Mouse (Mus musculus): Measurements from ENCODE around the gene Hunk. TPM values are rescaled to one million over a fixed set of nuclear protein-coding genes. Genes with fewer than 3 reads are reported as not detected.

Gene Hunk
- total and polyA plus RNA-seq, 3 experiments: 0.44 to 0.59 (median 0.53) TPM

DNA sequence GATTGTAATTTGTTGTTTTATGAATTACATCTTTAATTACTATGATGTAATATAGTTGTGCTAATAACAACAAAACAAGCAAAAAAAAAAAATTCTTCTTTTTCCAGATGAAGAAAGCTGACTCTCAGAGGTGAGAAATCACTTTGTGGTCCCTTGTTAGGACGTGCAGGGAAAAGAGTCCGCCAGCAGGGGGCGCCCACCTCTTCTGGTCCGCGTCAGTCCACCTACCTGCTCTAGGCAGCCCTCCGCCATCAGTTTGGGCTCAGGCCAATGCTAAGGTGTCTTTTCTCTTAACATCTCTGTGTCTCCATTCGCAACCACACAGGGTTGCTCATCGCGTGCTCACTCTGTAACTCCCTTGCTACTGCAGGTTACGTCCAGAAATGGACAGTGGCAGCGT lies 5.9 kb upstream of the Hunk start:
- H3K79me2 ChIP-seq (replicated peaks; ENCODE audit: control insufficient read depth, insufficient read depth, low read length): no peaks in the 10 kb centered on the region
- H3K27me3 ChIP-seq (ENCODE audit: control insufficient read depth, insufficient read depth, low read length): no peaks in the 10 kb centered on the region
- H3K4me1 ChIP-seq (ENCODE audit: control insufficient read depth, insufficient read depth, low read length): no peaks in the 10 kb centered on the region
- WGBS: 20% methylated on average over 11 of the region's 11 CpGs
- DNase-seq: peak; percentile 63 to 82
- no peak overlapping the region for H3K9ac ChIP-seq (ENCODE audit: low read depth, low read length)
- intact Hi-C loops (cut with DNase I): loop anchor here (1.0 to 10.0 kb wide), 2 partner anchors 165 to 332 kb away; no protein-coding TSS in a partner anchor
- TF ChIP-seq POLR2A (IDR thresholded peaks at IDR 0.05; ENCODE audit: insufficient read depth, low read depth, low read length) (no peak), CTCF (IDR thresholded peaks at IDR 0.05) (peak; percentile 92)
- H3K27ac ChIP-seq: no peak overlapping the region
- H3K4me3 ChIP-seq: no peak overlapping the region
- no peaks in the 10 kb centered on the region for H3K36me3 ChIP-seq (ENCODE audit: control insufficient read depth, insufficient read depth, low read length)

DNA sequence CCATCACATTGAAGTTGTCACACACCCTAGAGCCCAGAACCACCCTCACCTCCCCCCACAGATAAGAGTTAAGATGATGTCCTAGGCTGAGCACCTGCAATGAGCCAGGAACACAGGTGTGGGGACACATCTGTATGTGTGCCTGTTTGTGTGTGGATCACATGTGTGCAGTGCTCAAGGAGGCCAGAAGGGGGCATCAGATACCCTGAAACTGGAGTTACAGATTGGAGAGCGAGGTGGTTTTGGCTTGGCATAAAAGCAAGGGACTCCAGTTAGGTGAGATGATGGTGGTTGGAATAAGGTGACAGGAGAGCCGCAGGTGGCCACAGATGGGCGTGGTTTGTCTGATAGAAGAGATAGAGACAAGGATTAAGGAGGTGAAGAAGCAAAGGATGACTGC lies 4.2 kb upstream of the Hunk start:
- DNase-seq: no peak
- TF ChIP-seq POLR2A (IDR thresholded peaks at IDR 0.05; ENCODE audit: insufficient read depth, low read depth, low read length) (no peak), EP300 (IDR thresholded peaks at IDR 0.05; ENCODE audit: insufficient read depth, low read depth, low read length) (no peak), CTCF (IDR thresholded peaks at IDR 0.05) (peak; percentile 49)
- WGBS: 98% methylated on average over 3 of the region's 3 CpGs

DNA sequence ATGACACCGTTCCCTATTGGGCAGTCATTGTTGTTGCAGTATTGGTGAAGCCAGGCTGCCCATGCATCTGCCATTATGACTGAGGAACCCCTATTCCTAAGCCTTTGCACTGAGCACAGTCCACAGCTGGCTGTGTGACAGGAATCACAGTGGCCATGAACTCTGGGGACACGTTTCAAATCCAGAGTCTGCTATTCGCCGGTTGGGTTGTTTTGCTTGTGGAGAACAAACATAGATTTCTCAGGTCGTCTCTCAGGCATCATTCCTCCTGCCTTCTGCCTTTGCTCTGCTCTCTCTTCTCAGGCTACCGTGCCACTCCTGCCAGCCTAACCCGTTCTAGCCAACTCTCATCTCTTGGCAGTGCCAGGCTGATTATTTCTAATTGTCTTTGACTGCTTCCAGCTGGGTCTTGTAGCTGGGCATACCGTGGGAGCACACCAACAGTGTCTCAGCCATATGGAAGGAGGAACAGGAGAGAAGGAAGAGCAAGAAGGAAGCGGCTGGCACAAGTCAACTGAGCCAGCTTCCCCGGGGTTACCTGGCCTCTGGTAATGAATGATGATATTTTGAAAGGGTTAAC lies 3.0 kb upstream of the Hunk start:
- no peak overlapping the region for H3K27ac ChIP-seq
- no peaks in the 10 kb centered on the region for H3K36me3 ChIP-seq (ENCODE audit: control insufficient read depth, insufficient read depth, low read length)
- DNase-seq: no peak
- peaks cover 2% of the 10 kb centered on the region; the same call in 1 of the 2 replicates for H3K4me1 ChIP-seq (ENCODE audit: control insufficient read depth, insufficient read depth, low read length)
- H3K27me3 ChIP-seq (ENCODE audit: control insufficient read depth, insufficient read depth, low read length): peaks cover 3% of the 10 kb centered on the region
- H3K4me3 ChIP-seq: no peak overlapping the region
- no peaks in the 10 kb centered on the region for H3K79me2 ChIP-seq (replicated peaks; ENCODE audit: control insufficient read depth, insufficient read depth, low read length)
- TF ChIP-seq CTCF (IDR thresholded peaks at IDR 0.05): no peak
- no peak for TF ChIP-seq EP300 (IDR thresholded peaks at IDR 0.05; ENCODE audit: insufficient read depth, low read depth, low read length)
- TF ChIP-seq POLR2A (IDR thresholded peaks at IDR 0.05; ENCODE audit: insufficient read depth, low read depth, low read length): no peak
- intact Hi-C loops (cut with DNase I): loop anchor here (10.0 kb wide), 1 partner anchor 162 kb away; no protein-coding TSS in a partner anchor
- 60% methylated on average over 10 of the region's 10 CpGs for WGBS
- no peak overlapping the region for H3K9ac ChIP-seq (ENCODE audit: low read depth, low read length)

More for the DNA sequence above, 4.2 kb upstream of the Hunk start:
- Histone ChIP-seq H3K9ac (ENCODE audit: low read depth, low read length) (no peak overlapping the region), H3K27ac (no peak overlapping the region), H3K4me3 (no peak overlapping the region), H3K36me3 (ENCODE audit: control insufficient read depth, insufficient read depth, low read length) (no peaks in the 10 kb centered on the region), H3K79me2 (replicated peaks; ENCODE audit: control insufficient read depth, insufficient read depth, low read length) (no peaks in the 10 kb centered on the region), H3K27me3 (ENCODE audit: control insufficient read depth, insufficient read depth, low read length) (peaks cover 2% of the 10 kb centered on the region), H3K4me1 (ENCODE audit: control insufficient read depth, insufficient read depth, low read length) (peaks cover 2% of the 10 kb centered on the region; the same call in 1 of the 2 replicates)
- intact Hi-C loops (cut with DNase I): loop anchor here (10.0 kb wide), 1 partner anchor 163 kb away; no protein-coding TSS in a partner anchor

DNA sequence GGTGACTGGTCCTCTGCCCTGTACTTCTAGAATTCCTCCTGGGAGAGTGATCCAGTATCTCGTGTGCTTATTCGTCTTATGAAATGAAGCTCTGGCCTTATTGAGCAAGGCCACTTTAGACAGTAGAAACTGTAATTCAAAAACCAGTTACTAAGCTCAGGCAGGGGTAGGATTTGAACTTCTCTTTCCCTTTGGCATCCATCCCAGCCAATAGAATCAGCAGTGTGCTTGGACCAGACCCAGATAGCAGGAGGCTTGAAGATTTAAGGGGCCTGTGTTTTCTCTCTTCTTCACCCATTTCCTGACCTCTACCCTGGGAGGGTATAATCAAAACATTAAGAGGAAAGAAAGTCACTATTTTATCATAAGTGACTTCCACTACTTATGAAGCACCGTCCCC lies 1.8 kb upstream of the Hunk start:
- Histone ChIP-seq H3K36me3 (ENCODE audit: control insufficient read depth, insufficient read depth, low read length) (no peaks in the 10 kb centered on the region), H3K27ac (no peak overlapping the region), H3K4me1 (ENCODE audit: control insufficient read depth, insufficient read depth, low read length) (peaks cover 2% of the 10 kb centered on the region; the same call in 1 of the 2 replicates), H3K4me3 (no peak overlapping the region), H3K27me3 (ENCODE audit: control insufficient read depth, insufficient read depth, low read length) (peaks cover 3% of the 10 kb centered on the region), H3K9ac (ENCODE audit: low read depth, low read length) (no peak overlapping the region), H3K79me2 (replicated peaks; ENCODE audit: control insufficient read depth, insufficient read depth, low read length) (no peaks in the 10 kb centered on the region)
- no peak for TF ChIP-seq EP300 (IDR thresholded peaks at IDR 0.05; ENCODE audit: insufficient read depth, low read depth, low read length)
- TF ChIP-seq CTCF (IDR thresholded peaks at IDR 0.05): no peak
- no peak for TF ChIP-seq POLR2A (IDR thresholded peaks at IDR 0.05; ENCODE audit: insufficient read depth, low read depth, low read length)
- 48% methylated on average over 3 of the region's 3 CpGs for WGBS
- intact Hi-C loops (cut with DNase I): loop anchor here (10.0 kb wide), 1 partner anchor 161 kb away; no protein-coding TSS in a partner anchor
- no peak for DNase-seq

DNA sequence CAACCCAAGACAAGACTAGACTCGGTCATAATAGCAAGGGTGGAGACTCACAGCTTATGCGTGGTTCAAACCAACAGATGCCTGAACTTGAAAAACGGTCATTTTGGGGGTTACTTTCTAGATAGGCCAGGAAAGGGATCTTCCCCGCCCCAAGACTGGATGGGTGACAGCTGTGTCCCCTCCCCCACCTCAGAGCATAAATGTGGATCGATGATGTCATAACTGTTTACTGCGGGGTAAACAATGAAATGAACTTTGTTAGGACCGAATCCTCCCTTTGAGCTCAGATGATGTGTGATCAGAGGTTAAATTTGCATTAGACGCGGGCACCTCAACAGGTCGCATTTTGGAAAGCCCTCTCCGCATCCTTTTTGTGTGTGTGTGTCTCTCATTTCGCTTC lies 967 bp upstream of the Hunk start:
- H3K4me1 ChIP-seq (ENCODE audit: control insufficient read depth, insufficient read depth, low read length): peaks cover 2% of the 10 kb centered on the region; the same call in 1 of the 2 replicates
- H3K9ac ChIP-seq (ENCODE audit: low read depth, low read length): no peak overlapping the region
- H3K27ac ChIP-seq: no peak overlapping the region
- H3K4me3 ChIP-seq: no peak overlapping the region; the same call in 1 of the 2 replicates
- H3K36me3 ChIP-seq (ENCODE audit: control insufficient read depth, insufficient read depth, low read length): no peaks in the 10 kb centered on the region
- intact Hi-C loops (cut with DNase I): loop anchor here (5.0 to 10.0 kb wide), 3 partner anchors 72 to 237 kb away; no protein-coding TSS in a partner anchor
- H3K27me3 ChIP-seq (ENCODE audit: control insufficient read depth, insufficient read depth, low read length): peaks cover 3% of the 10 kb centered on the region
- no peak for DNase-seq
- no peaks in the 10 kb centered on the region for H3K79me2 ChIP-seq (replicated peaks; ENCODE audit: control insufficient read depth, insufficient read depth, low read length)
- 27% methylated on average over 12 of the region's 12 CpGs for WGBS
- TF ChIP-seq CTCF (IDR thresholded peaks at IDR 0.05) (no peak), EP300 (IDR thresholded peaks at IDR 0.05; ENCODE audit: insufficient read depth, low read depth, low read length) (no peak), POLR2A (IDR thresholded peaks at IDR 0.05; ENCODE audit: insufficient read depth, low read depth, low read length) (no peak)

DNA sequence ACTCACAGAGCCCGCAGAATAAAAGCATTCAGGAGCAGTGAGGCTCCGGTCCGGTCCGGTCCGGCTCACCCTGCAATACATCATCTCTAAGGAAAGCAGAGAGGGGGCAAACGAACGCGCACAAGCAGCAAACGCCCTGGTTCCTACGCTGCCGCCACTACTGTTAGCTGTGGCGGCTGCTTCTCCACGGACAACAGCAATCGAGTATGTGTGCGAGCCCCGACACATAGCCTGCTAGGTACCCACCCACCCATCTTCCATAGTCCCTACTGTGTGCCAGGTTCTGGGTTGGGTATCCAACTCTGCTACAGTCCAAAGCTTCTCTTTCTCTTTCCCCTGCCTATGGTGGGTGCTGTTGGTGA lies 506 bp upstream of the Hunk start:
- Histone ChIP-seq H3K9ac (ENCODE audit: low read depth, low read length) (peak overlapping the region; percentile 79), H3K27ac (no peak overlapping the region; the same call in 1 of the 2 replicates), H3K27me3 (ENCODE audit: control insufficient read depth, insufficient read depth, low read length) (peaks cover 3% of the 10 kb centered on the region), H3K79me2 (replicated peaks; ENCODE audit: control insufficient read depth, insufficient read depth, low read length) (no peaks in the 10 kb centered on the region), H3K4me3 (peak overlapping the region; percentile 65), H3K4me1 (ENCODE audit: control insufficient read depth, insufficient read depth, low read length) (peaks cover 2% of the 10 kb centered on the region; the same call in 1 of the 2 replicates), H3K36me3 (ENCODE audit: control insufficient read depth, insufficient read depth, low read length) (no peaks in the 10 kb centered on the region)
- DNase-seq: no peak
- TF ChIP-seq CTCF (IDR thresholded peaks at IDR 0.05): no peak
- no peak for TF ChIP-seq EP300 (IDR thresholded peaks at IDR 0.05; ENCODE audit: insufficient read depth, low read depth, low read length)
- TF ChIP-seq POLR2A (IDR thresholded peaks at IDR 0.05; ENCODE audit: insufficient read depth, low read depth, low read length): no peak
- intact Hi-C loops (cut with DNase I): loop anchor here (5.0 to 10.0 kb wide), 3 partner anchors 72 to 237 kb away; no protein-coding TSS in a partner anchor
- 6% methylated on average over 16 of the region's 16 CpGs for WGBS
